Mouse (Mus musculus) MEL (cell line): ENCODE data around the gene Osgin1. TPM values are rescaled to one million over a fixed set of nuclear protein-coding genes. Genes with fewer than 3 reads are reported as not detected.

Experiments
- DNase-seq: peaks from one replicate; pipeline ENCODE4 v3.0.0; 2011; ENCODE audit warnings: low read depth, low spot score
- H3K27ac ChIP-seq: 2 replicates; pipeline ENCODE4 v1.5.1; 2012; ENCODE audit warnings: low read depth, mild to moderate bottlenecking, control low read depth, low read length, moderate library complexity; ENCODE audit not compliant: control insufficient read depth
- H3K27me3 ChIP-seq, 2 experiments: fragments of 150-350 bp in 1 of 2; sonication (generic) in 1 of 2; 2 replicates each; pipeline ENCODE4 v1.6.1; 2012; ENCODE audit warnings: low read length in 2 of 2, mild to moderate bottlenecking in 2 of 2, improper control_type of control experiment in 1 of 2, moderate library complexity in 1 of 2; ENCODE audit not compliant: insufficient read depth in 2 of 2, control insufficient read depth in 1 of 2
- H3K36me3 ChIP-seq, 2 experiments: 2 replicates each; pipeline ENCODE4 v1.6.1; 2012 to 2014; ENCODE audit warnings: low read length in 2 of 2, improper control_type of control experiment in 1 of 2, inconsistent platforms in 1 of 2, mild to moderate bottlenecking in 1 of 2; ENCODE audit not compliant: insufficient read depth in 2 of 2, control insufficient read depth in 1 of 2
- H3K4me1 ChIP-seq, 2 experiments: fragments of 150-350 bp in 1 of 2; sonication (generic) in 1 of 2; 2 replicates each; pipeline ENCODE4 v1.6.1; 2012; ENCODE audit warnings: low read length in 2 of 2, improper control_type of control experiment in 1 of 2, mild to moderate bottlenecking in 1 of 2; ENCODE audit not compliant: insufficient read depth in 2 of 2, control insufficient read depth in 1 of 2
- H3K4me3 ChIP-seq, 2 experiments: fragments of 150-350 bp in 1 of 2; sonication (generic) in 1 of 2; 2 replicates each; pipeline ENCODE4 v1.5.1; 2012; ENCODE audit warnings: low read depth in 2 of 2, low read length in 2 of 2, mild to moderate bottlenecking in 2 of 2, moderate library complexity in 2 of 2, control low read depth in 1 of 2, improper control_type of control experiment in 1 of 2; ENCODE audit not compliant: control insufficient read depth in 1 of 2, insufficient read depth in 1 of 2
- H3K79me2 ChIP-seq: 2 replicates; pipeline ENCODE4 v1.6.1; 2012; ENCODE audit warnings: mild to moderate bottlenecking, low read length, moderate library complexity; ENCODE audit not compliant: control insufficient read depth, poor library complexity, insufficient read depth
- H3K9ac ChIP-seq: 2 replicates; pipeline ENCODE4 v1.6.1; 2012; ENCODE audit warnings: low read depth, mild to moderate bottlenecking, control low read depth, low read length, moderate library complexity; ENCODE audit not compliant: control insufficient read depth, poor library complexity, severe bottlenecking
- H3K9me3 ChIP-seq: fragments of 150-350 bp; sonication (generic); replicated peaks from 2 replicates; pipeline ENCODE4 v1.6.1; 2012; ENCODE audit warnings: mild to moderate bottlenecking, low read length, improper control_type of control experiment, moderate library complexity; ENCODE audit not compliant: insufficient read depth
- BHLHE40 ChIP-seq: IDR thresholded peaks from 2 replicates; pipeline ENCODE4 v1.6.1; 2012; ENCODE audit warnings: low read depth, mild to moderate bottlenecking, inconsistent platforms, low read length, improper control_type of control experiment, borderline replicate concordance
- CHD2 ChIP-seq: IDR thresholded peaks from 2 replicates; pipeline ENCODE4 v1.6.1; 2011; ENCODE audit warnings: low read length, improper control_type of control experiment
- CTCF ChIP-seq, 3 experiments: IDR thresholded peaks in 2 of 3; conservative IDR thresholded peaks in 1 of 3; 2 replicates each; pipeline ENCODE4 v1.5.1; 2011 to 2012; ENCODE audit warnings: low read length in 3 of 3, low read depth in 2 of 3, mild to moderate bottlenecking in 2 of 3, improper control_type of control experiment in 1 of 3, inconsistent platforms in 1 of 3, mixed read lengths in 1 of 3, moderate library complexity in 1 of 3; ENCODE audit not compliant: control insufficient read depth in 1 of 3, insufficient read depth in 1 of 3, poor library complexity in 1 of 3, severe bottlenecking in 1 of 3
- E2F4 ChIP-seq: IDR thresholded peaks from 2 replicates; pipeline ENCODE4 v1.6.1; 2011; ENCODE audit warnings: low read depth, low read length, improper control_type of control experiment, borderline replicate concordance
- ELF1 ChIP-seq: IDR thresholded peaks from 2 replicates; pipeline ENCODE4 v1.6.1; 2014; ENCODE audit warnings: low read depth, mild to moderate bottlenecking, inconsistent platforms, low read length, improper control_type of control experiment, moderate library complexity
- EP300 ChIP-seq, 2 experiments: IDR thresholded peaks; 2 replicates each; pipeline ENCODE4 v1.6.1; 2011; ENCODE audit warnings: improper control_type of control experiment in 2 of 2, low read length in 2 of 2, low read depth in 1 of 2, mild to moderate bottlenecking in 1 of 2
- GABPA ChIP-seq: IDR thresholded peaks from 2 replicates; pipeline ENCODE4 v1.6.1; 2012; ENCODE audit warnings: low read depth, mild to moderate bottlenecking, inconsistent platforms, low read length, improper control_type of control experiment, moderate library complexity
- GATA1 ChIP-seq: IDR thresholded peaks from 2 replicates; pipeline ENCODE4 v1.6.1; 2011; ENCODE audit warnings: low read depth, low read length, improper control_type of control experiment
- HCFC1 ChIP-seq: IDR thresholded peaks from 2 replicates; pipeline ENCODE4 v1.6.1; 2012; ENCODE audit warnings: low read depth, mild to moderate bottlenecking, inconsistent platforms, low read length, improper control_type of control experiment, moderate library complexity
- KAT2A ChIP-seq: conservative IDR thresholded peaks from 2 replicates; pipeline ENCODE4 v1.6.1; 2012; ENCODE audit warnings: low read depth, low read length, improper control_type of control experiment, inconsistent platforms
- MAX ChIP-seq: IDR thresholded peaks from 2 replicates; pipeline ENCODE4 v1.6.1; 2011; ENCODE audit warnings: low read length, improper control_type of control experiment
- MAZ ChIP-seq: IDR thresholded peaks from 2 replicates; pipeline ENCODE4 v1.6.1; 2012; ENCODE audit warnings: low read depth, mild to moderate bottlenecking, inconsistent platforms, low read length, improper control_type of control experiment
- MEF2A ChIP-seq: IDR thresholded peaks from 2 replicates; pipeline ENCODE4 v1.6.1; 2014; ENCODE audit warnings: low read depth, mild to moderate bottlenecking, inconsistent platforms, low read length, improper control_type of control experiment; ENCODE audit not compliant: poor library complexity, insufficient replicate concordance, severe bottlenecking; ENCODE audit errors: extremely low read depth
- MXI1 ChIP-seq: IDR thresholded peaks from 2 replicates; pipeline ENCODE4 v1.6.1; 2011; ENCODE audit warnings: mild to moderate bottlenecking, low read depth, low read length, improper control_type of control experiment
- MYB ChIP-seq: IDR thresholded peaks from 2 replicates; pipeline ENCODE4 v1.6.1; 2011; ENCODE audit warnings: mild to moderate bottlenecking, low read depth, low read length, improper control_type of control experiment
- NELFE ChIP-seq: IDR thresholded peaks from 2 replicates; pipeline ENCODE4 v1.6.1; 2011; ENCODE audit warnings: low read depth, low read length, improper control_type of control experiment
- POLR2AphosphoS2 ChIP-seq: IDR thresholded peaks from 2 replicates; pipeline ENCODE4 v1.6.1; 2011; ENCODE audit warnings: low read length, improper control_type of control experiment
- POLR2AphosphoS5 ChIP-seq: IDR thresholded peaks from 2 replicates; pipeline ENCODE4 v1.6.1; 2012; ENCODE audit warnings: low read depth, borderline replicate concordance, mild to moderate bottlenecking, inconsistent platforms, low read length, moderate library complexity, mixed read lengths
- RAD21 ChIP-seq: IDR thresholded peaks from 2 replicates; pipeline ENCODE4 v1.6.1; 2011; ENCODE audit warnings: mild to moderate bottlenecking, low read depth, low read length, improper control_type of control experiment
- SIN3A ChIP-seq: IDR thresholded peaks from 2 replicates; pipeline ENCODE4 v1.6.1; 2012; ENCODE audit warnings: low read length, improper control_type of control experiment, inconsistent platforms
- TBP ChIP-seq: IDR thresholded peaks from 2 replicates; pipeline ENCODE4 v1.8.0; 2011; ENCODE audit warnings: low read depth, low read length, improper control_type of control experiment
- USF1 ChIP-seq: IDR thresholded peaks from 2 replicates; pipeline ENCODE4 v1.6.1; 2014; ENCODE audit warnings: low read depth, mild to moderate bottlenecking, inconsistent platforms, low read length, improper control_type of control experiment, moderate library complexity
- ZC3H11A ChIP-seq: IDR thresholded peaks from 2 replicates; pipeline ENCODE4 v1.6.1; 2012; ENCODE audit warnings: low read depth, mild to moderate bottlenecking, inconsistent platforms, low read length, improper control_type of control experiment
- ZNF384 ChIP-seq: IDR thresholded peaks from 2 replicates; pipeline ENCODE4 v1.6.1; 2012; ENCODE audit warnings: low read depth, mild to moderate bottlenecking, inconsistent platforms, low read length, improper control_type of control experiment
- polyA plus RNA-seq, 2 experiments: library from polyadenylated mRNA; stranded (reverse) in 1 of 2; unstranded in 1 of 2; fragments of >175 nt in 1 of 2; fragments of >200 nt in 1 of 2; gene quantifications; 2 replicates each; pipeline versions ENCODE4 v1.2.1 to v1.2.4; 2012; ENCODE audit warnings: low replicate concordance in 2 of 2, low read depth in 1 of 2; ENCODE audit not compliant: insufficient read length in 2 of 2, insufficient read depth in 1 of 2, missing spikeins in 1 of 2
- total RNA-seq: library from RNA; depleted of rRNA; stranded (reverse); fragments of 300-350 nt; gene quantifications from 2 replicates; pipeline ENCODE4 v1.2.3, GENCODE M21; 2012

The Osgin1 gene
- total and polyA plus RNA-seq, 3 experiments = 0.08 to 0.84 TPM; not detected in 1

DNA sequence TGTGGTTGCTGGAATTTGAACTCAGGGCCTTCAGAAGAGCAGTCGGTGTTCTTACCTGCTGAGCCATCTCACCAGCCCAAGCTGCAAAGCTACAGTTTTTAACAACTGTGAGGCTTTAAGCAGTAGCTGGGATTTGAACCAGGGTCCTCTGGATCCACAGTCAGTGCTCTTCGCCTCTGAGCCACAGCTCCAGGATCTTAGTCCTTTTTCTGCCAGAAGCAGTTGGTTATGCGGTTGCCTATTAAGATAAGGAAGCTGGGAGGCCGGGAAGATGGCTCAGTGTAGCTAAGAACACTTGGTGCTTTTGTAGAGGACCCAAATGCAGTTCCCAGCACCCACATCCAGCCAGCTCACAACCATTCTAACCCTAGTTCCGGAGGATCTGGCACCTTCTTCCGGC, 46.9 kb upstream of the Osgin1 start:
- peak; percentile 56 for DNase-seq
- H3K9me3 ChIP-seq = no peaks in the 10 kb centered on the region
- H3K27ac ChIP-seq = no peak overlapping the region
- no peaks in the 10 kb centered on the region for H3K79me2 ChIP-seq
- no peak overlapping the region for H3K9ac ChIP-seq
- no peak overlapping the region for H3K4me3 ChIP-seq
- TF ChIP-seq CTCF (IDR thresholded peaks at IDR 0.05 in 2 of 3, conservative IDR thresholded peaks at IDR 0.05 in 1 of 3; ENCODE audit: control insufficient read depth in 1 of 3, insufficient read depth in 1 of 3, low read depth in 2 of 3, low read length in 3 of 3, poor library complexity in 1 of 3, severe bottlenecking in 1 of 3) (no peak), USF1 (no peak), MYB (0 out of 2 replicates have a peak, but pooled peaks have one; percentile 29), MEF2A (no peak), MAZ (no peak), EP300 (IDR thresholded peaks at IDR 0.05; ENCODE audit: low read depth in 1 of 2, low read length in 2 of 2) (0 out of 4 replicates have a peak, but pooled peaks of 1 of the 2 experiments have one; percentile 27), TBP (peak; percentile 96), MAX (no peak), GATA1 (0 out of 2 replicates have a peak, but pooled peaks have one; percentile 9), ELF1 (0 out of 2 replicates have a peak, but pooled peaks have one; percentile 9), CHD2 (no peak)
- peaks cover 1 to 2% of the 10 kb centered on the region in 2 experiments; a peak in 1 of 4 replicates for H3K27me3 ChIP-seq
- no peaks in the 10 kb centered on the region; a peak in 2 of 4 replicates for H3K36me3 ChIP-seq
- no peaks in the 10 kb centered on the region for H3K4me1 ChIP-seq

DNA sequence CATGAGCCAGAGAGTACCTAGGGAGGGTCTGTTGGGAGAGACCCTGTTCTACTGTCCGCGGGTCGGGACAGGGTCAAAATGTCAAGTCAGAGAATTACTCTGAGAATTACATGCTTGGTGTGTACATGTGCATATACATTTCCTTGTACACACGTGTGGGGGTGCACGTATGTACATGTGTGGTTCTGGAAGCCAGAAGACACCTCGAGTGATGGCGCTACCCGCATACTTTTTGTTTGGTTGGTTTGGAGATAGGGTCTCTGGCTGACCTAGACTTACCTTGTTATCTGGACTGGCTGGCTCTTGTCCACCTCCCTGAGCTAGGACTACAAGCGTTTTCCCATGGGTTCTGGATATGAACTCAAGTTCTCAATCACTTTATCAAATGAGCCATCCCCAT, 39.8 kb upstream of the Osgin1 start:
- Histone ChIP-seq H3K27me3 (no peaks in the 10 kb centered on the region; a peak in 1 of 4 replicates), H3K4me3 (peak overlapping the region; percentile 72 to 84)
- TF ChIP-seq TBP (no peak), RAD21 (no peak), BHLHE40 (no peak), ZNF384 (no peak), HCFC1 (no peak), MAX (no peak), E2F4 (no peak), NELFE (no peak), CTCF (IDR thresholded peaks at IDR 0.05 in 2 of 3, conservative IDR thresholded peaks at IDR 0.05 in 1 of 3; ENCODE audit: control insufficient read depth in 1 of 3, insufficient read depth in 1 of 3, low read depth in 2 of 3, low read length in 3 of 3, poor library complexity in 1 of 3, severe bottlenecking in 1 of 3) (no peak), EP300 (IDR thresholded peaks at IDR 0.05; ENCODE audit: low read depth in 1 of 2, low read length in 2 of 2) (no peak), SIN3A (no peak), POLR2AphosphoS2 (no peak), MXI1 (no peak), CHD2 (no peak), KAT2A (no peak), USF1 (no peak), GABPA (no peak), GATA1 (no peak), ZC3H11A (no peak), POLR2AphosphoS5 (no peak)

More for the DNA sequence above, 39.8 kb upstream of the Osgin1 start:
- peaks cover 0 to 6% of the 10 kb centered on the region in 2 experiments; a peak in 1 of 4 replicates for H3K36me3 ChIP-seq
- H3K9me3 ChIP-seq = no peaks in the 10 kb centered on the region
- H3K4me1 ChIP-seq = peaks cover 0 to 8% of the 10 kb centered on the region in 2 experiments; a peak in 3 of 4 replicates
- H3K27ac ChIP-seq = peak overlapping the region; percentile 20; the same call in 1 of the 2 replicates
- peaks cover 10% of the 10 kb centered on the region for H3K79me2 ChIP-seq
- H3K9ac ChIP-seq = peak overlapping the region; percentile 67
- no peak for DNase-seq
